Mouse (Mus musculus) T-helper 1 cell (primary cell): Measurements from ENCODE around the gene Gse1.

ENCODE experiments used
- in situ Hi-C: fragments of 300-600 bp; cut with MboI, MseI; formaldehyde crosslinking; loops from one replicate; pipeline ENCODE4 v1.15.1; 2025; ENCODE audit warnings: high pct_unique_total_duplicates

Gse1 gene

DNA sequence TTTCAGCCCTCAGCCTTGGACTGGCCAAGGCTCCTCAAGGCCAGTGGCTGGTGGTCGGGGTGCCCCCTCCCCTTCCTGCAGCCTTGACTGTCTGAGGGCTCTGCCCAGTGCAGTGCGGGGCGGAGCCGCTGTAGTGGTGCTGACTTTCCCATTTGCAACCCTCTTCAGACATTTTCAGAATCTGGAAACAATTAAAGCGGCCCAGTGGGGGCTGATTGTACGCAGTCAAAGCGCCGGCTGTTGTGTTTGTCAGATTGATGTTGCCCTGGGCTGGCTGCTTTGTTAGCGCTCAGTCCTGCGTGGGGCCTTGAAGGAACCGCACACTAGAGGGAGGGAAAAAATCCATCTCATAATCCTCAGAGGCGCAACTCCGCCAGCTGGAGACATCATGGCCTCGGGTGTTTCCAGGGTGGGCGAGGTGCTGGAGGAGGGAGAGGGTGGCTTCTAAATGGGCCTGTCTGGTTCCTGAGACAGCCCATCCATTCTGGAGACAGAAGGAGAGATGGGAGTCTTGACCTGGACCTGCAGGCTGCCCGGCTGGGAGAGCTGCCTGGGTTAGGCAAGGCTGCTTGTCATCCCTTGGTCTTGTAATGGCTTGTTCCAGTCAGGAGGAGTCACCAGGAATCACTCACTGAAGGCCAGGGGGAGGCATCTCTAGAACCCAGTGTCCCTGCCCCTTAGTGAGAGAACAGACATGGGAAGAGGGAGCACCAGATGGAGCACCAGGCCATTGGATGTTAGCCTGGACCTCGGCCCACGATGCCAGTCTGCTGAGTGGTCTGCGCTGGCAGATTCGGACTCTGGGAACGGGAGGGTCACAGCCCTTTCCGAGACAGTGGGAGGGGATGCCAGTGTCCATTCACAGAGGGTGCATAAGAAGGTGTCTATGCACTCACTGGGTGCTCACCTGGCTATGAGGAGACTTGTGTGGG, 70.6 kb downstream of the Gse1 start:
- in situ Hi-C loops = no loop called here

DNA sequence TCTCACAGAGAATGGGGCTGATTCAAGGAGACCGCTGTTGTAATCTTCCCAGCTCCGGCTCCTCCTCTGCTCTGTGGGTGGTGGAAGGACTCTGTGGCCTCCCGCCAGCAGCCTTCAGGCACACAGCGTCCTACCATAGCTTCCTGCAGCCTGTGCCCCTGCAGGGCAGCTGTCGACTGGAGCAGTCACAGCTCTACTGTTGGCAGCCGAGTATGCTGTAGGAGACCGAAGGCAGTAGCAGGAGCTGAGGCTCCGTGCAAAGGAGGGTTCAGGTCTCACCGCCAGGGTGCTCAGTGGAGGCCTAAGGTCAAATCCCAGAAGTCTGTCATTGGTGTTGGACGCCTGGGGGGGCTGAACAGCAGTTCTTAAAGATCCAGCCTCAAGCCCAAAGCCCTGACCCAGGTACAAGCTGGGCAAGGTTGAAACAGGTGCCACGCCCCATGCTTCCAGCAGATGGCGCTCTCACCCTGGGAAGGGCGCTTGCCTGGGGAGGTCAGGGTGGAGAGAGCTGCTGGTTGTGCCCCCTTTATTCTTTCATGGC, 72.4 kb downstream of the Gse1 start:
- in situ Hi-C loops = no loop called here

GRCm38 (mm10) chr8:120302941-120303675, 74.9 kb downstream of the Gse1 start:
- in situ Hi-C loops = no loop called here

GRCm38 (mm10) chr8:120304097-120304496, 75.8 kb downstream of the Gse1 start:
- in situ Hi-C loops = no loop called here

GRCm38 (mm10) chr8:120305800-120306385, 77.6 kb downstream of the Gse1 start:
- in situ Hi-C loops = loop anchor here (5.0 kb wide), 1 partner anchor 119 kb away; no protein-coding TSS in a partner anchor

- in situ Hi-C loops = loop anchor here (5.0 kb wide), 1 partner anchor 120 kb away; no protein-coding TSS in a partner anchor
These were observed 78.8 kb downstream of the Gse1 start for GRCm38 (mm10) chr8:120307103-120307502.

- in situ Hi-C loops = loop anchor here (5.0 kb wide), 1 partner anchor 120 kb away; no protein-coding TSS in a partner anchor
These were observed 79.3 kb downstream of the Gse1 start for GRCm38 (mm10) chr8:120307528-120307927.

GRCm38 (mm10) chr8:120308131-120308530, 79.9 kb downstream of the Gse1 start:
- in situ Hi-C loops = loop anchor here (5.0 kb wide), 1 partner anchor 121 kb away; no protein-coding TSS in a partner anchor

DNA sequence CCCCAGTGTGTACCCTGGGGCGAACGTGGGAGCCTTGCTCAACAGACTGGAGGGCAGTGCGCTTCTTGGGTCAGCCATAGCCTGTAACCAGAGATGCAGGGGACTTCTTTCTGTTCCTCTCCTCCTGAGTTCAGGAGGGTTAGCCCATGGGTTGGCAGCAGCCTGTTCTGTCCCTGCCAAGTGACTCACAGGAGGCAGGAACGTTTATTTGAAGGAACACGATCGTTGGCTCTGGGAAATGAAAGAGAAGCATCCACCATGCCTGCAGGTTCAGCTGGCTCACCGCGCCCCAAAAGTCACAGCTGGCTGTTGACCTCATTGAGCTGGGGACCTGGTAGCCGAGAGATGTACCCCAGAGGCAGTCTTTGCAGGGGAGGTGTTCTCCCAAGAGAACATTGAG, 80.3 kb downstream of the Gse1 start:
- in situ Hi-C loops = loop anchor here (5.0 kb wide), 1 partner anchor 121 kb away; no protein-coding TSS in a partner anchor

GRCm38 (mm10) chr8:120309326-120309725, 81.1 kb downstream of the Gse1 start:
- in situ Hi-C loops = loop anchor here (5.0 kb wide), 1 partner anchor 122 kb away; no protein-coding TSS in a partner anchor

DNA sequence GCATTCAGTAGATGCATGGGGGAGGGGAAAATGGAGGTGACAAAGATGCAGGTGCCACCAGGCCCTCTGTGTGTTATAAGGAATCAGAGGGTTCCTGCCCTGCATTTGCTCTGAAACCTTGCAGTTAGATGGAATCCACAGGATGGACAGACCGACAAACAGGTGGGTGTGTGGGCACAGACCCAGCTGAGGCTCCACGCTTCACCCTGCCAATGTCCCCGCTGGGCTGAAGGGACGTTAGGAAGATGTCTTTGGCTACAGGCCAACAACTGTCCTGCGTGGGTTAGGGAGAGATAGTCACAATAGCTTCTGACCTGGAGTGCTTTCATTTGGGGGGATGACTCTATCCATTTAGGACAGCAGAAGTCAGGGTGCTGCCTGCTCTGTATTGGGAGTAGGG, 81.8 kb downstream of the Gse1 start:
- in situ Hi-C loops = loop anchor here (10.0 kb wide), 1 partner anchor 55 kb away; no protein-coding TSS in a partner anchor

- in situ Hi-C loops = loop anchor here (10.0 kb wide), 1 partner anchor 58 kb away; no protein-coding TSS in a partner anchor
These were observed 84.2 kb downstream of the Gse1 start for GRCm38 (mm10) chr8:120312452-120312851.

DNA sequence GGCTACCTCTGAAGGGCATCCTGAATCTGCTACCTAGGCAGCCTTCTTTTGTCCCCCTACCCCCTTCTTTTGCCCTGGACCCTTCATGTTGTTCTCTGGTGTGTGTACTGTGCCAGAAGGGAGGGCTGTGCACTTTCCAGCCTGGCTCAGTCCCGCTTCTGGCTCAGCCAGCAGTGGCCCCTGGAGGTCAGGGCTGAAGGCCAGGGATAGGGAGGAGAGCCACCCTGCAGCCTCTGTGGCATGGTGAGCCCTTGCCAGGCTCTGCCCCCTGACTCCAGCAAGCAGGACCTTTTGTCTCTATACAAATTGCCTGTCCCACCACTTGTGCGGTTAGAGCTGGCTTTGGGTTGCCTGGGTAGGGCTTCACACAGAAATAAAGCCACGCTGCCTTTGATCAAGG, 85.4 kb downstream of the Gse1 start:
- in situ Hi-C loops = loop anchor here (10.0 kb wide), 1 partner anchor 59 kb away; no protein-coding TSS in a partner anchor

- in situ Hi-C loops = loop anchor here (10.0 kb wide), 1 partner anchor 60 kb away; no protein-coding TSS in a partner anchor
These were observed 86.7 kb downstream of the Gse1 start for GRCm38 (mm10) chr8:120314932-120315331.

- in situ Hi-C loops = loop anchor here (10.0 kb wide), 1 partner anchor 61 kb away; no protein-coding TSS in a partner anchor
These were observed 87.4 kb downstream of the Gse1 start for GRCm38 (mm10) chr8:120315644-120316043.

GRCm38 (mm10) chr8:120316707-120317106, 88.5 kb downstream of the Gse1 start:
- in situ Hi-C loops = loop anchor here (10.0 kb wide), 1 partner anchor 62 kb away; no protein-coding TSS in a partner anchor

DNA sequence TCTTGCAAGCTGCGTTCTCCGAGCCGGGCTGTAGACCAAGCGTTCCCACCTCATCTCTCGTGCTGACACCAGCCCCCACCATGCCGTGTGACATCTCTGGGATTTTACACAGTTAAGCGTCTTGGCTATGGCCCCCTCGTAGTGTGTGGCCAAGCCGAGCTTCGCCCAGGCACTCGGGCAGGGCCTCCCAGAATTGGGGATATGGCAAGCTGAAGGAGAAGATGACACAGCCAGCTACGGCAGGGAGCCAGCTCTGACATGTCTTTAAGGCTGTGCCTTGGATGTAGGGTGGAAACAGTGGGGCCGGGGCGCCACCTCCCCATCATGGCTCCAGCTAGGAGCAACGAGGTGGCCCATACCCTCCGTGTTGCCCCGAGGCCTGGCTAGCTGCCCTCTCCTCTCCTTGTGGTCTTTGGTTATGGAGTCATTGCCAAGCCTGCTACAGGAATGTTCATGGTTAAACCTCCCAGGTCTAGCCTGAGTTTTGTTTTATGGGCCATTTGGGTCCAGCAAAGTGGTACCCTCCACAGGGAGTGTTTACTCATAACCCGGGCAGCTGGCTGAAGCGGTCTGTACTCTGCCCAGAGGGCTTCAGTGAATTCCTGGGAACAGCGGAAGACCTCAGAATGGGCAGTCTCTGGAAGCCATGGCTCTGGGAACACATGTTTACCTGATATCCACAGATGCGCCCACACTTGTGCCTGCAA, 89.0 kb downstream of the Gse1 start:
- in situ Hi-C loops = loop anchor here (10.0 kb wide), 1 partner anchor 62 kb away; no protein-coding TSS in a partner anchor

DNA sequence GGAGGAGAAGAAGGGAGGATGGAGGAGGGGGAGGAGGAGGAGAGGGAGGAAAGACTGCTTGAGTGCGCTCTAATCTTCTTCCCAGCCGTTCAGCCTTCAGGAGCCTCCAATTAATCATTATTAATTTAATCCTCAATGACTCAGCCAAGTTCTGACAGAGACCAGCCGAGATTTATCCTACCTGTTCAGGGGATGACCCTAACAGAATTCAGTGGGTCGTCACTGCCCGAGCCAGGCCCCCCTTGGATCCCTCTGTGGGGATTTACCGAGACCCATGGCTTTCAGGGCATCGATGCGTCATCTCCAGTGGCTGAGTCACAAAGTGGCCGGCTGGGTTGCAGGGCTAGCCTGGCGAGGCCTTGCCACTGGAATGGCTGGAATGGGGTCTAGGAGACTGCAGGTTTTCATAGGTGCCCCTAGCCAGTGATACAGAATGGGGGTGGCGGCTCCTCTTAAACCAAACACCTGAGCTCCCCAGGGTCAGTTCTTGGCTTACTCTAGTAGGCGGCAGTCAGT, 90.3 kb downstream of the Gse1 start:
- in situ Hi-C loops = loop anchor here (10.0 kb wide), 1 partner anchor 64 kb away; no protein-coding TSS in a partner anchor

DNA sequence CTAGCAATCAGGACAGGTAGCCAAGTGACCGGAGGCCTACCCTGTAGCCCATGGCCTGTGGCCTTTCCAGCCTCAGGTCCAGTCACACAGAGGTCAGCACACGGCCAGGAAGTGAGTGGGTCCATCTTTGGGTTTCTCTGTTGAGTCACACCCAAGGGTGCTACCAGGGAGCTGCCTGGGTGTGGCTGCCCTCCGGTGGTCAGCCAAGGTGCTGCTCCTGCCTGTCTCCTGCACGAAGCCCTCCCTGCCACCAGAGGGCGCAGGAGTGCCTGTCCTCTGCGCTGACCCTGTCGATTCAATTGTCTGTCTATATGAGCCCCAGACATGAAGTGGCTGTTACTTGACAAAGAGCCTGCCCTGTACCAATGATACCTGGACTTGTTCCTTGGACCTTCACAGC, 91.2 kb downstream of the Gse1 start:
- in situ Hi-C loops = loop anchor here (10.0 kb wide), 1 partner anchor 65 kb away; no protein-coding TSS in a partner anchor

DNA sequence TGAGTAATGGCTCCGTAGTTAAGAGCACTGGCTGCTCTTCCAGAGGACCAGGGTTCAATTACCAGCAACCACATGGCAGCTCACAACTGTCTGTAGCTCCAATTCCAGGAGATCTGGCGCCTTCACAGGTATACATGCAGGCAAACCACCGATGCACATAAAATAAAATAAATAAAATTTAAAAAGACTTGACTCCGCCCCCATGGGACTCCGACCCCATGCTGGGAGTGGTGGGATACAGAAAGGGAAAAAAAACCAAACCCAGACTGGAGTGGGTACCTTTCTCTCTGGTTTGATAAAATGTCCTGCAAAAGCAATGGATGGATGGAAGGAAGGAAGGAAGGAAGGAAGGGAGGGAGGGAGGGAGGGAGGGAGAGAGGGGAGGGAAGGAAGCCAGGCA, 91.9 kb downstream of the Gse1 start:
- in situ Hi-C loops = no loop called here
